Mouse (Mus musculus): ENCODE results near the gene Vpreb3. TPM values are rescaled to one million over a fixed set of nuclear protein-coding genes. Genes with fewer than 3 reads are reported as not detected.

Gene Vpreb3
- 10 to 100 TPM in 1 of 2 experiments, 1 to 10 TPM in 1; 5.8 to 12.6 TPM for total RNA-seq (2023)

GRCm38 (mm10) chr10:75942736-75943477 lies at the start of gene Vpreb3:
TSS of gene Vpreb3 (plus strand) at chr10:75943057.

GRCm38 (mm10) chr10:75893089-75893750 lies 49.6 kb upstream of the Vpreb3 start, which contains the start of gene Derl3:
TSS of gene Derl3 (plus strand) at chr10:75893413.

GRCm38 (mm10) chr10:75921026-75921725 lies 21.7 kb upstream of the Vpreb3 start, which contains the start of gene Smarcb1:
TSS of gene Smarcb1 (minus strand) at chr10:75921617.

GRCm38 (mm10) chr10:75932891-75933290 lies 10.0 kb upstream of the Vpreb3 start, which contains the start of gene Chchd10:
TSS of gene Chchd10 (plus strand) at chr10:75933130.

GRCm38 (mm10) chr10:75935680-75936541 lies 6.9 kb upstream of the Vpreb3 start, which contains the start of gene Mmp11:
TSS of gene Mmp11 (minus strand) at chr10:75936496.

GRCm38 (mm10) chr10:75940520-75940919 lies 2.3 kb upstream of the Vpreb3 start, which contains the start of gene Gm867:
TSS of gene Gm867 (minus strand) at chr10:75940672.

GRCm38 (mm10) chr10:75954381-75954811 lies 11.5 kb downstream of the Vpreb3 start, which contains the start of gene Gm5134:
TSS of gene Gm5134 (plus strand) at chr10:75954514.

Other genes with a start within 250 kb of the Vpreb3 start
- 10 to 100 TPM; 64.4 to 64.5 TPM for gene Cabin1, start 178.7 kb upstream of the Vpreb3 start, total RNA-seq (2023)
- gene Ddt, start 169.6 kb upstream of the Vpreb3 start, total RNA-seq (2023), result 10 to 100 TPM in 1 of 2 experiments, 1 to 10 TPM in 1; 9.8 to 11.7 TPM
- gene Gm20441, start 162.1 kb upstream of the Vpreb3 start, total RNA-seq (2023), result not detected
- gene Gstt3, start 161.6 kb upstream of the Vpreb3 start, total RNA-seq (2023), result 1 to 10 TPM; 3.4 to 3.5 TPM
- 1 to 10 TPM in 1 of 2 experiments, not detected in 1; 2.6 TPM for gene Gstt1, start 144.5 kb upstream of the Vpreb3 start, total RNA-seq (2023)
- gene Gstt4, start 120.5 kb upstream of the Vpreb3 start, total RNA-seq (2023), result not detected
- gene Gstt2, start 105.6 kb upstream of the Vpreb3 start, total RNA-seq (2023), result 1 to 10 TPM; 5.0 to 6.8 TPM
- 10 to 100 TPM; 66.0 to 70.6 TPM for gene Mif, start 82.8 kb upstream of the Vpreb3 start, total RNA-seq (2023)
- gene Derl3, start 49.6 kb upstream of the Vpreb3 start, total RNA-seq (2023), result 1 to 10 TPM in 1 of 2 experiments, under 1 TPM in 1; 0.60 to 3.3 TPM
- 10 to 100 TPM; 32.6 to 36.4 TPM for gene Smarcb1, start 21.4 kb upstream of the Vpreb3 start, total RNA-seq (2023)
- 10 to 100 TPM in 1 of 2 experiments, 1 to 10 TPM in 1; 6.7 to 10.1 TPM for gene Chchd10, start 9.9 kb upstream of the Vpreb3 start, total RNA-seq (2023)
- gene Mmp11, start 6.6 kb upstream of the Vpreb3 start, total RNA-seq (2023), result under 1 TPM in 1 of 2 experiments, not detected in 1; 0.60 TPM
- under 1 TPM in 1 of 2 experiments, not detected in 1; 0.53 TPM for gene Gm867, start 2.4 kb upstream of the Vpreb3 start, total RNA-seq (2023)
- under 1 TPM in 1 of 2 experiments, not detected in 1; 0.18 TPM for gene Gm5134, start 11.5 kb downstream of the Vpreb3 start, total RNA-seq (2023)
- gene Zfp280b, start 89.6 kb downstream of the Vpreb3 start, total RNA-seq (2023), result 1 to 10 TPM; 4.6 to 5.2 TPM
- not detected for gene Slc5a4b, start 167.9 kb downstream of the Vpreb3 start, total RNA-seq (2023)
- not detected for gene Slc5a4a, start 204.4 kb downstream of the Vpreb3 start, total RNA-seq (2023)